Mouse (Mus musculus): ENCODE measurements around the gene Chrnd. TPM values are rescaled to one million over a fixed set of nuclear protein-coding genes. Genes with fewer than 3 reads are reported as not detected.

Gene Chrnd
- not detected for total RNA-seq (2021)
- long read RNA-seq, experiment 1: 0 reads
- long read RNA-seq, experiment 2: 0 reads

- no peak for DNase-seq
Observed at GRCm38 (mm10) chr1:87190429-87190828, at the start of gene Chrnd. Gene Chrnd (plus strand): TSS chr1:87190607.

DNA sequence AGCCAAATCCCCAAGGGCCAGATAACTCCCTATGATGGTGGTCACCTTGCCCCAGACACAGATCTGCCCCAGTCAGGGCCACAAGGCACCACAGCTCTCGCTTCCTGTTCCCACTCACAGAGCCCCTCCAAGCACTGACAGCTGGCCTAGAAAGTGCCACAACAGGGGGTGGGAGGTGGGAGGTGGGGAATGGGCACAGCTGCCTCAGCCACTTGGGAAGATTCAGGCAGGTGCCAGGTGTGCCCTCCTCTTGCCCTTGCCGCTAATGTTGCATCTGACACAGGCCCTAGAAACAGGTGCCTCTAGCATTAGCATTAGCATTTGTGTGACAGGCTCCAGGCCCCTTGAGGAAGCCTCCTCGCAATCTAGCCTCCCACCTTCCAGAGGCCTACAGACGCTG lies 48.9 kb upstream of the Chrnd start:
- no peak for DNase-seq

DNA sequence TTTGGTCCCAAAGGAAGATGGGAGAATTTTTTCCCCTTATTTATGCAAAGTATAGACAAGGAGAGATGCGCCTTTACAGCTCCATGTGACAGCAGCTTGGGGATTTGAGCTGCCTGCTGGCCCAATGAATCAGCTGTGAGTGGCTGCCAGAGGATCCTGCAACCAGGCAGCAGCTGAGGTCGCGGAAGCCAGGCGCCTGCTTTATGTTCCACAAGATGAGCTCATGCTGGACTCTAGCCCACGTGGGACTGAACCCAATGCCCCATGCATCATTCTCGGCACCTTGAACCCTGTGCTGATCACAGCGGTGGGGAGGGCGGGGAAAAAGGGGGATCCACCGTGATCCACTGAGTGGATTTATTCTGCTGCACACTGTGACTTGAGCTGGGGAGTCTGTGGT lies 48.0 kb upstream of the Chrnd start:
- no peak for DNase-seq

GRCm38 (mm10) chr1:87143141-87143540 lies 47.3 kb upstream of the Chrnd start:
- no peak for DNase-seq

- no peak for DNase-seq
Observed at GRCm38 (mm10) chr1:87149422-87149821, 41.0 kb upstream of the Chrnd start.

DNA sequence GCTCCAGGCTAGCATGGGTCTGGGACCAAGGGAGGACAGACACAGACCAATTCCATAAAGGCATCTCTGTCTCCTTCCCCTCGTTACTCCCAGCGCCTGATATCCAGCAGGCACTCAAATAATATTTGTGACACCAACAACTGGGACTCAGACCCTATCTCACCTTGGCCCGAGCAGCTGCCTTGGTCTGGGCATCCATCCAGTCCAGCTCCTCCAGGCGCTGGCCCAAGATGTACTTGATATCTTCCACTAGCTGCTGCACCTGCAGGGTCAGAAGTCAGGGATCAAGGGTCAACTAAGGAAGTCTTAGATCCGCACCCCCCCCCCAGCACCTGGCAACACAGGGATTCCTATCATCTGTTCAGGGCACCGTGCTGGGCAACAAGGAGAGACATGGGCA lies 39.1 kb upstream of the Chrnd start:
- no peak for DNase-seq

GRCm38 (mm10) chr1:87153776-87154500 lies 36.5 kb upstream of the Chrnd start:
- DNase-seq: no peak

DNA sequence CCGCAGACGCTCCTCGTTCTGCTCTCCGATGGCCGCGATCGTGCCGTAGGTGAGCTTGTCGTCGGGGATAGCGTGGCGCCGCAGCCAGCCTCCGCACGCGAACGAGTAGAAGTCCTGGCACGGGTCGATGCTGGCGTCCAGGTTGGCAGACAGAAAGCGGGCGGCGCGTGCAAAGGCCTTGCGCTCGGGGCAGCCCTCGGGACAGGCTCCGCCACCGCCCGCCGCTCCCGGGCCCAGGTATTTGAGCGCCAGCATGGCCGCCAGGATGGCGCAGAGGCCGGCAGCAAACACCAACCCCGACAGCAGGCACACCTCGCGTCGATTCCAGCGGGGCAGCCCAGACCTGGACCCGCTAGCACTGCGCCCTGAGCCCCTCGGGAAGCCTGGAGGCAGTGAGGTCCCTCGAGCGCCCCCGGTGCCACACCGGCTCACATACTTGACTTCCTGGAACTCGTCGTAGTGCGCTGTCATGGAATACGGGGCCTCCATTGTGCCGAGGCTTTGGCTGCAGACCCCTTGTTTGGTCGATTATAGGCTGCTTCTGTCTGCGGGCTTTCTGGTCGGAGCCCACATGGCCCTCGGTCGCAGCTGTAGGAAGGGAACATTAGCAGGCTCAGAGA lies 35.8 kb upstream of the Chrnd start:
- DNase-seq: no peak

DNA sequence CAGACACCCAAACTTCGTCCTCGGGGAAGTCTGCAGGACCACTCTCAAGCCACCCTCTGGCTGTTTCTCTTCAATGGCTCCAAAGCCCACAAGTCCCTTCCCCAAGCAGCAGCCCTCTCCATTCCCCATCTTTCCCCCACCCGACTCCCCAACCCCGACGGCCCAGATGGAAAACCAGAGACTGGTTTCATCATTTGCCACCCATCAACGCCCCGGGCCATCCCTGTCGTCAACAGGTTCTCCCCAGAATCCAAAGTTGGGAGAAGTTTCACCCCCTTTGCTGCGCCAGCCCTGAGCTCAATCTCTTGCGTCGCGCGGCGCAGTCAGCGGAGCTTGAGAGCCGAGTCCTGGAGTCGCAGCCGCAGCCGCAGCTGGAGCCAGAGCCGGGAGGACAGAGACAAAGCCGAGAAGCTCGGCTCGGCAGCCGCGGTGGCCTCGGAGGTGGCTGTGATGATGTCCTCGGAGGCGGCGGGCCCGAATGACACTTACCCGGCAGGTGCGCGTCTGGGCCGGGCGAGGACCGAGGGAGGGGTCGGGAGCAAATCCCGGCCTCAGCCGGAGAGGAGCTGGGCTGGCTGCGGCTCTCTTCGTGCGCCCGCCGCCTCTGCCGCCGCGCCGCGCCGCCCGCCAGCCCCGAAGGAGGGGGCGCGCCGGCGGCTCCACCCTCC lies 34.7 kb upstream of the Chrnd start:
- no peak for DNase-seq

DNA sequence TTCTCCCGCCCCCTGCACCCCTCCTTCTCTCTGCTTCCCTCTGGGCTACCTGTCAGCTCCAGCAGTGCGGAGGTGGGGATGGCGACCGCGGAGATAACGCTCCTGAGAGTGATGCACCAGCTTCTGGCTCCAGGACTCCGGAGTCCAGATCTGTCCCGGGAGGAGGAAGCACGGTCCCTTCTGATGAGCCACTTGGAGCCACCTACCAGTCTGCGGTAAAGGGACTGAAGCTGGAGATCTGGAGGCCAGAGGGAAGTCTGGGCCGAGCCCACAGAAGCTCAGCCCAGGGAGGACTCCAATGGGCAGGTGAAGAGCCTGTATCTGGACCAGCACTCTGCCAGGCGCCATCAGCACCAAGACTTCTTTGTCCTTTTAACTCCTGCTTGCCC lies 34.2 kb upstream of the Chrnd start, which contains the start of gene Ecel1:
TSS of gene Ecel1 (minus strand) at position 323 of the 389 bp plus-strand sequence.
- DNase-seq: no peak

DNA sequence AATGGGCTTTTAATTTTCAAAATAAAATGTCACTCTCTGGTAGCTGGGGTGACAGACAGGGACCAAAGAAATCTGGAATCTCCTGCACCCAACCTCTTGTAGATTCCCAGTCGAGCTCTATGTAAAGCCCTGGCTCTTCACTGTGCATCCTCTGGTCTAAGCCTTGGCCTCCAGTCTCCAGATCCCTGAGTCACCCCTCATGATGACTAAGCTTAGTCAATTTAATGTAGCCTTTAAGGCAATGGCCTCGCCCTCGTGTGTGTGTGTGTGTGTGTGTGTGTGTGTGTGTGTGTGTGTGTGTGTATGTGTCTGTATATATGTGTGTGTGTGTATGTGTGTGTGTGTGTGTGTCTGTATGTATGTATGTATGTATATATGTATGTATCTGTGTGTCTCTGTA lies 31.0 kb upstream of the Chrnd start:
- no peak for DNase-seq

DNA sequence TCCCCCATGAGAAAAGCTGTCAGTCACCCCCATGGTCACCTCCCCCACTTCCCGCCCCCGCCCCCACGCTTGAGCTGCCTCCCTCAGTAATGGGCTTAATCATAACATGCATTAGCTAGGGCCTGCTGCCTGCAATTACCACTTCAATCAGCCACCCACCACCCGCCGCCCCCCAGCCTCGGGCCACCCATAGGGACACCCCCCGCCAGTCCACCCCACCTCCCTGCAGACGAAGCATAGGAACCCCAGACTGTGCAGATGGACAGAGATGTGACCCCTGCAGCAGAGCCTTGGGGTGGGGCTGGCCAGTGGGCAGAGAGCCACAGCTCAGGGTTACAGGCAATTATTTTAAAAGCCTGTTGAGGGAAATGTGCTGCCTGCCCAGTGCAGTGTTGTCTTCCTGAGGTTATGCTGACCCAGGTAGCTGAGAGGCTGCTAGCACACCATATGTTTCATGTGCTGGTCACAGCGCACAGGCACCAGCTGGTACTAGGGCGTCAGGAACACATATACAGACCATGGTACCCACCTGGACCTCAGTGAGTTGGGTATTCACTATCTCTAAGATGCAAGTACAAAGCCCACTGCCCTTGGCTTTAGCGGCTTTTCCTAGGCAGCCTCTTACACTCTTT lies 26.1 kb upstream of the Chrnd start:
- no peak for DNase-seq

DNA sequence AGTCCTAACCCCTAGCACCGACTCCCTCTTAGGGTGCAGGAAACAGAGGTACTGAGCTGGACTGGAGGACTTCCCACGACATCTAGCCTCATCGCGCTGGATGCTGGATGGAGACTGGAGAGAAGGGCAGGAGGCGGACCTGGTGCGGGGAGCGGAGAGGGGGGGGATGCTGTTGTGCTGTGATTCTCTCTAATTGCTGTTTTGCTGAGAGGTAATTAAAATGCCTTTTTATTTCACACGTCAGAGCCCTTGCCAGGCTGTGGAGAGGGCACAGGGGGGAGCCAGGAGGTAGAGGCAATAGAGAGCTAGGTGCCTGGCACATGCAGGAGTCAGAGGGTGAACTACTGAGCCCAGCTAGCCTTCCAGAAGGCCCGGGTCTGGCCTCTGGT lies 25.6 kb upstream of the Chrnd start:
- no peak for DNase-seq

GRCm38 (mm10) chr1:87170458-87170857 lies 19.9 kb upstream of the Chrnd start:
- no peak for DNase-seq

- no peak for DNase-seq
Observed at GRCm38 (mm10) chr1:87171312-87171711, 19.1 kb upstream of the Chrnd start.

GRCm38 (mm10) chr1:87172316-87172715 lies 18.1 kb upstream of the Chrnd start:
- no peak for DNase-seq

GRCm38 (mm10) chr1:87174006-87174955 lies 16.1 kb upstream of the Chrnd start:
- peak; percentile 47 to 72 for DNase-seq

- peak; percentile 39 to 46 for DNase-seq
Observed at GRCm38 (mm10) chr1:87175852-87176292, 14.5 kb upstream of the Chrnd start.

DNA sequence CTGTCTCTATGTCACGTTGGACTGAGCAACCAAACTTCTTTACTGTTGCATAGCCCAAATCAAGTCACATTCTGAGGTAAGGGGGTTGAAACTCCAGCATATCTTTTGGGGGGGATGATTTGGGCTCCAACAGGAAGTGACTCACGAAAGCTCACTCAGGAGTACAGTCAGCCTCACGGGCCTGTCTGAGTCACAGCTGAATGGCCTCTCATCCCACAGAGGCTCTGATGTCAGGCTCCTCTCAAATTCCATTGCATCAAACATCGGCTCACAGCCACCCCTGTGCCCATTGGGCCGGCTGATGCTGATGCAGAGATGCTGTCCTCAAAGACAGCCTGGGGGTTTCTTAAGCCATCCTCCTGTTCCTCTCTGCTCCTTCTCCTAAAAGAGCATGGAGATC lies 9.5 kb upstream of the Chrnd start:
- no peak for DNase-seq

- no peak for DNase-seq
Observed at GRCm38 (mm10) chr1:87183013-87183412, 7.4 kb upstream of the Chrnd start, which contains the start of gene Prss56. Gene Prss56 (plus strand): TSS chr1:87183313.

- no peak for DNase-seq
Observed at GRCm38 (mm10) chr1:87183998-87184750, 6.2 kb upstream of the Chrnd start.
